Mouse (Mus musculus) hindbrain, postnatal 0 days (tissue): ENCODE measurements around the gene Acat1. TPM values are rescaled to one million over a fixed set of nuclear protein-coding genes. Genes with fewer than 3 reads are reported as not detected.
A peak's percentile ranks its signal among the peaks of the same experiment; 100 is the strongest.

ENCODE experiments used
- ATAC-seq: fragments of 200-750 bp; cut with Nextera tagmentation; 2 replicates; pipeline ENCODE4 v1.8.0; 2017; ENCODE audit warnings: mild to moderate bottlenecking, moderate TSS enrichment, moderate library complexity
- DNase-seq: peaks from one replicate; pipeline ENCODE4 v3.0.0-alpha.2; 2015; ENCODE audit warnings: low spot score
- H3K27ac ChIP-seq: fragments of 300-500 bp; sonication (generic); 2 replicates; pipeline ENCODE4 v1.5.1; 2014; ENCODE audit warnings: mild to moderate bottlenecking
- H3K27me3 ChIP-seq: fragments of 300-500 bp; sonication (generic); 2 replicates; pipeline ENCODE4 v1.6.1; 2014; ENCODE audit warnings: low read length, mixed read lengths; ENCODE audit not compliant: insufficient read depth
- H3K36me3 ChIP-seq: fragments of 300-500 bp; sonication (generic); 2 replicates; pipeline ENCODE4 v1.6.1; 2014; ENCODE audit warnings: low read length, mixed read lengths; ENCODE audit not compliant: insufficient read depth
- H3K4me1 ChIP-seq: fragments of 300-500 bp; sonication (generic); 2 replicates; pipeline ENCODE4 v1.6.1; 2014; ENCODE audit warnings: antibody characterized with exemption, low read length, mixed read lengths; ENCODE audit not compliant: insufficient read depth
- H3K4me2 ChIP-seq: fragments of 300-500 bp; sonication (generic); 2 replicates; pipeline ENCODE4 v1.6.1; 2014; ENCODE audit warnings: low read depth, mild to moderate bottlenecking, low read length, moderate library complexity, mixed read lengths
- H3K4me3 ChIP-seq: fragments of 300-500 bp; sonication (generic); 2 replicates; pipeline ENCODE4 v1.5.1; 2014; ENCODE audit warnings: low read length
- H3K9ac ChIP-seq: fragments of 300-500 bp; sonication (generic); replicated peaks from 2 replicates; pipeline ENCODE4 v1.6.1; 2014; ENCODE audit warnings: mild to moderate bottlenecking, low read length, moderate library complexity, mixed read lengths
- H3K9me3 ChIP-seq: fragments of 300-500 bp; sonication (generic); 2 replicates; pipeline ENCODE4 v1.6.1; 2016; ENCODE audit warnings: low read length, mixed read lengths
- CTCF ChIP-seq: IDR thresholded peaks from 2 replicates; pipeline ENCODE4 v1.5.1; 2016; ENCODE audit warnings: antibody characterized with exemption, control low read depth, low read depth
- WGBS: fragments of 180-500 bp; shearing (Covaris S2); extraction: QIAGEN DNeasy Blood & Tissue Kit; methylation state at CpG from one replicate; pipeline ENCODE4 v1.1.7; 2014; 5-methylcytosine and 5-hydroxymethylcytosine counted together
- polyA plus RNA-seq: library from polyadenylated mRNA; unstranded; fragments of >200 nt; fragmentation: Nextera tagmentation; extraction: Ambion mirVana; gene quantifications from 2 replicates; pipeline ENCODE4 v1.2.1, GENCODE M21; 2015
- total RNA-seq: library from RNA; depleted of rRNA; stranded (reverse); fragments of >200 nt; gene quantifications from 2 replicates; pipeline ENCODE4 v1.2.3, GENCODE M21; 2014

The Acat1 gene
- total and polyA plus RNA-seq, 2 experiments from 2014 or later = 110 to 195 TPM

DNA sequence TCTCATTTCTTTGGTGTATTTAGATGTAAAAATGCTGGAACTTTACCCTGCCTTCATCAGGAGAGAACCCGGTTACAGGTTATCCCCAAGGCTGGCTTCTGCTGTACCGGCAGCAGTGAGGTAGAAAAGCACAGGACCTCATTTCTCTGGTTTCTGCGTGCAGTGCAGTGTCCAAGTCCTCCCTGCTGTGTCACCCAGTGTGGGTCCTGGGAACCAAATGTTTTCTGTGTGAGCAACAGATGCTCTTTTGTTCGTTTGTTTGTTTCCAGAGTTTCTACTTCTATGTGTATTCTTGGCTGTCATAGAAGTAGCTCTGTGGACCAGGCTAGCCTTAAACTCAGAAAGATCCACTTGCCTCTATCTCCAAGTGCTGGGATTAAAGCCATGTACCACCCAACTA is 28.3 kb downstream of the Acat1 start:
- H3K27ac ChIP-seq = no peak overlapping the region
- H3K4me2 ChIP-seq = no peak overlapping the region
- DNase-seq (no peak), ATAC-seq (no peak)
- WGBS = 74% methylated on average over 4 of the region's 4 CpGs
- H3K27me3 ChIP-seq = no peaks in the 10 kb centered on the region
- peaks cover 62% of the 10 kb centered on the region for H3K36me3 ChIP-seq
- no peak for TF ChIP-seq CTCF
- H3K4me1 ChIP-seq = no peaks in the 10 kb centered on the region
- no peak overlapping the region for H3K9ac ChIP-seq
- no peak overlapping the region for H3K4me3 ChIP-seq
- H3K9me3 ChIP-seq = no peaks in the 10 kb centered on the region

DNA sequence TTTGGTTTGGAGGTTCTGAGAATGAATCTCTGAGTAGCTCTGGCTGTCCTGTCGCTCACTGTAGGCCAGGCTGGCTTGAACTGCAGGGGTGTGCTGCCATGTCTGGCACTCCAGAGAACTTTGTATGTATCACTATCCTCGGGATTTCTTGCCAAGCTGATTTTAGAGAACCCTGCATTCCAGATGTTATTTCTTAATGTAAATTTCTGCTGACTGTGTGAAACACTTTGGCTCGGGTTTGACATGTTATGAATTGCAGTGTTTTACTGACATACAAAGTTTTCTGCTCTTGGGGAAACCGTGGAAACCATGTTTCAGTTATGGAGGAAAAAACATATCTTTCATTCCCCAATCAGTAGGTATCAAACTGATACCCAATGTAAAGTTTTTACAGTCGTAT is 34.5 kb downstream of the Acat1 start:
- no peak for ATAC-seq

GRCm38 (mm10) chr9:53572516-53573307 is 37.5 kb downstream of the Acat1 start:
- H3K4me1 ChIP-seq = no peaks in the 10 kb centered on the region
- H3K9ac ChIP-seq = no peak overlapping the region
- no peak for DNase-seq
- 95% methylated on average over 7 of the region's 7 CpGs for WGBS
- no peak for ATAC-seq
- TF ChIP-seq CTCF = no peak
- H3K36me3 ChIP-seq = peaks cover 12% of the 10 kb centered on the region; the same call in 1 of the 2 replicates
- H3K4me3 ChIP-seq = no peak overlapping the region
- H3K9me3 ChIP-seq = no peaks in the 10 kb centered on the region
- H3K27ac ChIP-seq = no peak overlapping the region
- no peaks in the 10 kb centered on the region for H3K27me3 ChIP-seq
- H3K4me2 ChIP-seq = no peak overlapping the region

More for the DNA sequence above, 34.5 kb downstream of the Acat1 start:
- Histone ChIP-seq H3K4me2 (no peak overlapping the region), H3K9me3 (no peaks in the 10 kb centered on the region), H3K27ac (no peak overlapping the region), H3K36me3 (peaks cover 15% of the 10 kb centered on the region), H3K4me3 (no peak overlapping the region), H3K27me3 (no peaks in the 10 kb centered on the region), H3K9ac (no peak overlapping the region), H3K4me1 (no peaks in the 10 kb centered on the region)
- TF ChIP-seq CTCF = no peak
- 86% methylated on average over 5 of the region's 5 CpGs for WGBS
- no peak for DNase-seq

GRCm38 (mm10) chr9:53570662-53571061 is 39.5 kb downstream of the Acat1 start:
- Histone ChIP-seq H3K27ac (no peak overlapping the region), H3K27me3 (no peaks in the 10 kb centered on the region), H3K4me3 (no peak overlapping the region), H3K4me1 (no peaks in the 10 kb centered on the region), H3K9me3 (no peaks in the 10 kb centered on the region), H3K36me3 (peaks cover 31% of the 10 kb centered on the region), H3K4me2 (no peak overlapping the region), H3K9ac (no peak overlapping the region)
- 69% methylated on average over 6 of the region's 6 CpGs for WGBS
- DNase-seq = peak; percentile 30
- ATAC-seq = no peak
- TF ChIP-seq CTCF = peak; percentile 43

GRCm38 (mm10) chr9:53537336-53537965 is 72.7 kb downstream of the Acat1 start:
- Histone ChIP-seq H3K4me1 (no peaks in the 10 kb centered on the region; the same call in 1 of the 2 replicates), H3K9me3 (no peaks in the 10 kb centered on the region), H3K36me3 (no peaks in the 10 kb centered on the region), H3K9ac (peak overlapping the region; percentile 82), H3K4me2 (peak overlapping the region; percentile 93), H3K27me3 (no peaks in the 10 kb centered on the region), H3K27ac (peak overlapping the region; percentile 85), H3K4me3 (peak overlapping the region; percentile 89)
- TF ChIP-seq CTCF = no peak
- DNase-seq (peak; percentile 9), ATAC-seq (peak; percentile 0; the same call in 1 of the 2 replicates)
- under 1% methylated on average over 29 of the region's 34 CpGs for WGBS

- Histone ChIP-seq H3K9me3 (no peaks in the 10 kb centered on the region), H3K36me3 (no peaks in the 10 kb centered on the region; the same call in 1 of the 2 replicates), H3K4me2 (peak within 1 kb of the TSS; percentile 94), H3K9ac (peak within 1 kb of the TSS; percentile 82), H3K27ac (peak within 1 kb of the TSS; percentile 85), H3K4me3 (peak within 1 kb of the TSS; percentile 89), H3K27me3 (no peaks in the 10 kb centered on the region), H3K4me1 (no peaks in the 10 kb centered on the region; the same call in 1 of the 2 replicates)
- under 1% methylated on average over 69 of the region's 69 CpGs for WGBS
- peak; percentile 100 for DNase-seq
- peak; percentile 100 for ATAC-seq
- peak; percentile 63 for TF ChIP-seq CTCF
Measured at GRCm38 (mm10) chr9:53536558-53537320, 73.4 kb downstream of the Acat1 start, which contains the start of the genes Atm and Npat. Gene Atm, minus strand, starts transcription at chr9:53536740. Gene Npat, plus strand, starts transcription at chr9:53537047.
